Mouse (Mus musculus) lung, adult 2 months (tissue): ENCODE measurements around the gene Morf4l2. TPM values are rescaled to one million over a fixed set of nuclear protein-coding genes. Genes with fewer than 3 reads are reported as not detected.
"Not testable (repeated sequence)": the region's sequence is repeated elsewhere in the genome, so short reads cannot be mapped to it uniquely, and the experiment has no call there.

Experiments used
- DNase-seq: peaks from one replicate; pipeline ENCODE4 v3.0.0; 2022
- H3K4me1 ChIP-seq: fragments of 200-500 bp; 2 replicates; pipeline ENCODE4 v1.6.1; 2011; ENCODE audit warnings: low read length; ENCODE audit not compliant: control insufficient read depth, insufficient read depth
- H3K4me3 ChIP-seq: fragments of 200-500 bp; replicated peaks from 2 replicates; pipeline ENCODE3; 2011; ENCODE audit warnings: low read depth, mild to moderate bottlenecking, control low read depth, low read length; ENCODE audit errors: extremely low read depth
- CTCF ChIP-seq: fragments of 200-500 bp; IDR thresholded peaks from 2 replicates; pipeline ENCODE4 v1.5.1; 2011; ENCODE audit warnings: mild to moderate bottlenecking, low read length, control low read depth; ENCODE audit not compliant: insufficient read depth
- POLR2A ChIP-seq: fragments of 200-500 bp; IDR thresholded peaks from 2 replicates; pipeline ENCODE4 v1.6.1; 2011; ENCODE audit warnings: low read depth, mild to moderate bottlenecking, control low read depth, low read length, borderline replicate concordance; ENCODE audit errors: extremely low read depth
- WGBS: fragments of 180-500 bp; shearing (Covaris S2); methylation state at CpG from one replicate; pipeline ENCODE4 v1.1.7; 2018; 5-methylcytosine and 5-hydroxymethylcytosine counted together
- polyA plus RNA-seq: library from polyadenylated mRNA; depleted of rRNA; stranded (reverse); fragments of >200 nt; gene quantifications from 2 replicates; pipeline ENCODE4 v1.2.3, GENCODE M21; 2012; rRNA removed

Gene Morf4l2
- polyA plus RNA-seq, 1 experiment = 43.0 TPM

DNA sequence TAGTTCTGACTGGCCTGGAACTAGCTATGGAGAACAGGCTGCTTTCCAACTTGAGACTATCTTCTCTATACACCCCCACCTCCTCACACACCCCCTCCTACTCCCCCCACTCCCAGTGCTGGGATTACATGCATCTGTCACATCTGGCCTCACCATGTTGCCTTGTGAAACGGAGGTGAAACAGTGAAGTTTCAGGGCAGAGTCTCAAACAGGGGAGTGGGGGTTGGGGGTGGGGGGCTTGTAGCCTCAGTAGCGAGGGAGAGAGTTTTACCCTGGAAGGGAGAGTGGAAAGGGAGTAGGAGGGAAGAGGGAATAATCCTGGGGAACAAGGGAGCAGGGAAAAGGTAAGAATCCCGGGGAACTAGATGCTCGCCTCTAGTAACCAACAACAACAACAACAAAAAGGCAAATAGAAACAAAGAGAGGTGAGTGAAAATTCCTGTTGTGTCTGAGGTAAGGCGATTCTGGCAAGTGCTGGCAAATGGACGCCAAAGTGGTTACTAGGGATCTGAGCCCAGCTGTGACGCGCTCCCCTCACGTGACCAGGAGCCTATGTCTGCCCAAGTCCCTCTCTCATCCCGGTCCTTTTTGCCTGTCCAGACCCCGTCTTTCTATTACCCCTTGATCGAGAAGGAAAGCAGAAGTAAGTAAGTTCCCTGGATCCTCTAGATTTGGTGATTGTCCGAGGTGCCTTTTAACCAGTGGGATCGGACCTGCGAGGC is 35.9 kb downstream of the Morf4l2 start, which contains the start of gene Tceal1:
Tceal1 (plus strand) TSS at position 537 of the 722 bp plus-strand sequence.
- no peak for TF ChIP-seq CTCF
- TF ChIP-seq POLR2A = peak; percentile 60; the same call in 1 of the 2 replicates
- WGBS = 34% methylated on average over 15 of the region's 15 CpGs
- Histone ChIP-seq H3K4me1 (peaks cover 3% of the 10 kb centered on the region; the same call in 1 of the 2 replicates), H3K4me3 (peak within 1 kb of the TSS; percentile 75)
- peak; percentile 51 for DNase-seq

- Histone ChIP-seq H3K4me1 (no peaks in the 10 kb centered on the region), H3K4me3 (no peak overlapping the region)
- WGBS = 82% methylated on average over 5 of the region's 5 CpGs
- DNase-seq = no peak
- TF ChIP-seq CTCF (no peak), POLR2A (no peak)
These were observed 50.3 kb downstream of the Morf4l2 start for GRCm38 (mm10) chrX:136693196-136693595.

DNA sequence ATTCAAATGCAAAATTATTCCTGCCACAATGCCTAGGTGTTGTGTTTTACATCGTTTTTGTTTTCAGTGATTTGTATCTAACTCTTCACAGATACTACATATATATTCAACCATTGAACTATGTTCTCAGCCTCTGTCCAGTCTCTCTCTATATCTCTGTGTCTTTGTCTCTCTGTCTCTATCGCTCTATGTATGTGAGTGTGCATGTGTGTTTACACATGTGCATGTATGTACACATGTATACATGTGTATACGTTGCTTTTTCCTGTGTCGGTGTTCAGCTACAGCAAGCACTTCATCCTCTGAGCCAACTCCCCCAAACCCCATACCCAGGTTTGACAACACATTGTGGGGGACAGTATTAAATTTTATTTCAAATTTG is 51.2 kb downstream of the Morf4l2 start:
- no peak for DNase-seq
- H3K4me3 ChIP-seq = no peak overlapping the region
- no peaks in the 10 kb centered on the region for H3K4me1 ChIP-seq
- WGBS = 86% methylated on average over 4 of the region's 4 CpGs
- TF ChIP-seq CTCF = no peak
- no peak for TF ChIP-seq POLR2A

DNA sequence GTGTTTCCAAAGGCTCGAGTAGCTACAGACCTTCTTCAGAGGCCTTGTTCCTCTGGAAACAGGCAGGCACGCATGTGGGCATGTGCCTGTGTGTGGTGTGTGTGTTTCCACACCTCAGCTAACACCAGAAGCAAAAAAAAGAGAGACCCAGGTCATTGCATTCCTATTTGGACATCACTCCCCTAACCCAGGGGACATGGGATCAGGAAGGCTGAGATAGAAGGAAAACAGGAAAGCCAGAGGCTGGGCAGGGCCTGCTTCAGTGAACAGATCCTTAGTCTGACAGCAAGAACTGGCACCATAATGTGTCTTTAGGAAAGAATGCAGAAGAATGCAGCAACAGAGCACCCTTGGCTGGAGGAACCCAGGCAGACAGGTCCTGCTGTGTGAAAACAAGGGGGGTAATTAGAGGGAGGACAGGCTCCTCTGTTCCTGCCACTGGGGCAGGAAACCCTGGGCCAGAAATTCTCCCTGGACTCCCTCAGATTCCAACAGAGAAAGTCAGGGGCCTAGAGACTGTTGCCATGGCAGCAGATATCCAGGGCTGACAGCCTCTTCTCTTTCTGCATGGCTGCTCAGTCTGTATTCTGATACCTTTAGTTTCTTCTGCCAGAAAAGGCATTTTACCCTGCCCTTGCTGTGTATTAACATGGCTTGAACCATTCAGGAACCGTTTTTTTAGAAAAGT is 51.7 kb downstream of the Morf4l2 start:
- WGBS = 53% methylated on average over 3 of the region's 3 CpGs

More for the DNA sequence above, 51.7 kb downstream of the Morf4l2 start:
- DNase-seq, H3K4me1 ChIP-seq, H3K4me3 ChIP-seq: not testable (repeated sequence)

Other genes with a start within 250 kb of the Morf4l2 start
- not detected in 2 replicates for gene Kir3dl1, start 225.7 kb downstream of the Morf4l2 start, polyA plus RNA-seq
- gene Kir3dl2, start 199.6 kb downstream of the Morf4l2 start, polyA plus RNA-seq = not detected in 2 replicates
- 0.78 and 0.95 TPM in 2 replicates for gene Tceal3, start 152.8 kb downstream of the Morf4l2 start, polyA plus RNA-seq
- 1.0 and 2.2 TPM in 2 replicates for gene Tceal1, start 35.7 kb downstream of the Morf4l2 start, polyA plus RNA-seq
- not detected in 2 replicates for gene Glra4, start 36.5 kb upstream of the Morf4l2 start, polyA plus RNA-seq
- 3.1 and 5.8 TPM in 2 replicates for gene Plp1, start 79.0 kb upstream of the Morf4l2 start, polyA plus RNA-seq
- not detected in 2 replicates for gene Rab9b, start 125.1 kb upstream of the Morf4l2 start, polyA plus RNA-seq
- not detected in 2 replicates for gene H2bfm, start 183.6 kb upstream of the Morf4l2 start, polyA plus RNA-seq
- not detected in 2 replicates for gene Tmsb15b2, start 231.8 kb upstream of the Morf4l2 start, polyA plus RNA-seq
- gene Tmsb15l, start 233.2 kb upstream of the Morf4l2 start, polyA plus RNA-seq = 0.25 and 0.49 TPM in 2 replicates
- gene Tmsb15b1, start 233.2 kb upstream of the Morf4l2 start, polyA plus RNA-seq = 0.62 TPM in 1 of 2 replicates, not detected in the other
- 0.26 and 0.34 TPM in 2 replicates for gene Zcchc18, start 249.5 kb upstream of the Morf4l2 start, polyA plus RNA-seq